ENCODE assay signal across 8 mouse cellular contexts in the genomic region with DNA sequence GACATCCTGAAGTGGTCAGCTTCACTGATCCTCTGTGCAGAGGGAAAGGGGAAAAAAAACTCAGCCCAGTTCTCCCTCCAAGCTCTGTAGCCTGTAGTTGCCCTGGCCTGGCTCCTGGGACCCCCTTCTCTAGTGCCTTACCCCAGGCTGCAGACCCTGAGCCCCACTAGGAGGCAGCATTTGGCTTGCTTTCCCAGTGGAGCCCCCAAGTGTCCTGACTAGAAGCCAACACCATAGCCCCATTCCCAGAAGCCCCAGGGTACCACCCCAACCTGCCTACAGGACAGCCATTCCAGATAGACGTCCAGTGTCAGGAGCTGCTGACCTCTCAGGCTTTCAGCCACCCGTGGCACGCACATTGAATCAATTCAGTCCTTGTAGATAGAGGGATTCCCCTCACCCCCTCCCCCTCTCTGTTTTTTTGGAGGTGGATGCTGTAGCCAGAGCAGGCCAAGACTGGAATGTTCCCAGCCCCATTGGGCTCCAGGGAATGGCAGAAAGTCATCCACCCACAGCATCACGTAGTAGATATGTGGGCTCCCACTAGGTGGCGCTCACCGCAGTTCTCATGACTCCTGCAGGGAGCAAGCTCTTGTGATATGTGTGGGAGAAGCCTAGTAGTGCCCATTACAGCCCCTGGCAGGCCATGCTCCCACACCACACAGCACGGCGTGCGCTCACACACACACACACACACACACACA. TPM values are rescaled to one million over a fixed set of nuclear protein-coding genes. Genes with fewer than 3 reads are reported as not detected.
A peak's percentile ranks its signal among the peaks of the same experiment; 100 is the strongest.
DNase-seq lines count a peak whose midpoint lies in the region; ATAC-seq lines count a peak whose summit lies in the region.

No protein-coding gene starts in this region.

- H3K36me3 ChIP-seq in forebrain, embryonic 13.5 days (ENCODE audit: poor library complexity, severe bottlenecking), result peaks cover 32% of the 10 kb centered on the region

- H3K4me1 ChIP-seq in forebrain, embryonic 13.5 days, result peaks cover 8% of the 10 kb centered on the region

- H3K27ac ChIP-seq in forebrain, embryonic 13.5 days, result no peak overlapping the region

- 70% methylated on average over 9 of the region's 9 CpGs for WGBS in forebrain, embryonic 13.5 days

- peak; percentile 66; the same call in 1 of the 2 replicates for ATAC-seq in cerebellum, adult (ENCODE audit: insufficient number of reproducible peaks, low FRiP score, low TSS enrichment)
- ATAC-seq in forebrain, embryonic 13.5 days, result peak; percentile 48; the same call in 1 of the 2 replicates
- peak; percentile 49 to 63; a peak in 1 of 4 replicates for ATAC-seq in hematopoietic stem cell, adult 5-6 weeks (replicated peaks in 1 of 2; ENCODE audit: insufficient read depth in 1 of 2, low FRiP score in 2 of 2, low TSS enrichment in 1 of 2, low read depth in 1 of 2, poor library complexity in 2 of 2, severe bottlenecking in 2 of 2)

- DNase-seq in MN1 (ENCODE audit: low spot score), result peak; percentile 80
- DNase-seq in layer of hippocampus, adult 9-11 months, result peak; percentile 75
- DNase-seq in lung, postnatal 4 days, result peak; percentile 80 to 84
- DNase-seq in right cerebral cortex, postnatal 14 days, result peak; percentile 94
- peak; percentile 44 to 78 for DNase-seq in urinary bladder, postnatal 36 days (ENCODE audit: low spot score in 2 of 2)

- H3K4me2 ChIP-seq in forebrain, embryonic 13.5 days, result no peak overlapping the region

- H3K4me3 ChIP-seq in forebrain, embryonic 13.5 days, result no peak overlapping the region

- H3K27me3 ChIP-seq in forebrain, embryonic 13.5 days, result no peaks in the 10 kb centered on the region

- H3K9ac ChIP-seq in forebrain, embryonic 13.5 days, result no peak overlapping the region

- H3K9me3 ChIP-seq in forebrain, embryonic 13.5 days (replicated peaks), result peaks cover 6% of the 10 kb centered on the region; the same call in 1 of the 2 replicates

RNA-seq across cellular contexts. Expression of gene Eif4g3, which starts 28.8 kb away (rescaled TPM):
- polyA plus RNA-seq in forebrain, embryonic 13.5 days (2015; fragmentation: Nextera tagmentation; extraction: Ambion mirVana), result 43.9 and 46.2 TPM in 2 replicates
- total RNA-seq in hematopoietic stem cell, adult 5-6 weeks (2017), result 41.2 and 51.2 TPM in 2 replicates
